Mouse (Mus musculus) liver, postnatal 0 days (tissue): ENCODE data around the gene Tmbim7. TPM values are rescaled to one million over a fixed set of nuclear protein-coding genes. Genes with fewer than 3 reads are reported as not detected.

Experiments
- ATAC-seq: fragments of 200-750 bp; cut with Nextera tagmentation; 2 replicates; pipeline ENCODE4 v1.8.0; 2017; ENCODE audit warnings: mild to moderate bottlenecking, moderate library complexity
- DNase-seq: peaks from one replicate; pipeline ENCODE4 v3.0.0-alpha.2; 2016
- H3K27ac ChIP-seq: fragments of 300-500 bp; sonication (generic); 2 replicates; pipeline ENCODE4 v1.5.1; 2014; ENCODE audit warnings: antibody characterized with exemption, moderate library complexity, mild to moderate bottlenecking, low read depth
- H3K27me3 ChIP-seq: fragments of 300-500 bp; sonication (generic); 2 replicates; pipeline ENCODE4 v1.6.1; 2014; ENCODE audit warnings: low read length, control low read depth, mixed read lengths; ENCODE audit not compliant: insufficient read depth
- H3K36me3 ChIP-seq: fragments of 300-500 bp; sonication (generic); replicated peaks from 2 replicates; pipeline ENCODE4 v1.6.1; 2014; ENCODE audit warnings: mild to moderate bottlenecking, control low read depth, low read length, moderate library complexity, mixed read lengths; ENCODE audit not compliant: insufficient read depth
- H3K4me1 ChIP-seq: fragments of 300-500 bp; sonication (generic); 2 replicates; pipeline ENCODE4 v1.6.1; 2014; ENCODE audit warnings: antibody characterized with exemption, mild to moderate bottlenecking, control low read depth; ENCODE audit not compliant: insufficient read depth
- H3K4me2 ChIP-seq: fragments of 300-500 bp; sonication (generic); 2 replicates; pipeline ENCODE4 v1.6.1; 2014; ENCODE audit warnings: low read depth, mild to moderate bottlenecking, low read length, moderate library complexity, mixed read lengths
- H3K4me3 ChIP-seq: fragments of 300-500 bp; sonication (generic); 2 replicates; pipeline ENCODE4 v1.5.1; 2014; ENCODE audit warnings: low read depth, low read length
- H3K9ac ChIP-seq: fragments of 300-500 bp; sonication (generic); replicated peaks from 2 replicates; pipeline ENCODE4 v1.6.1; 2014; ENCODE audit warnings: mild to moderate bottlenecking, moderate library complexity
- H3K9me3 ChIP-seq: fragments of 300-500 bp; sonication (generic); 2 replicates; pipeline ENCODE4 v1.6.1; 2016; ENCODE audit warnings: mild to moderate bottlenecking, control low read depth, low read length, mixed read lengths
- CTCF ChIP-seq: sonication (generic); IDR thresholded peaks from 2 replicates; pipeline ENCODE4 v1.5.1; 2016; ENCODE audit warnings: antibody characterized with exemption, low read depth
- EP300 ChIP-seq: IDR thresholded peaks from 2 replicates; pipeline ENCODE4 v1.6.1; 2016; ENCODE audit warnings: antibody characterized with exemption, low read depth, mild to moderate bottlenecking
- whole genome bisulfite sequencing: fragments of 180-500 bp; shearing (Covaris S2); extraction: QIAGEN DNeasy Blood & Tissue Kit; methylation state at CpG from one replicate; pipeline ENCODE4 v1.1.7; 2014; ENCODE audit not compliant: insufficient replicate concordance; 5-methylcytosine and 5-hydroxymethylcytosine counted together
- polyA plus RNA-seq: library from polyadenylated mRNA; unstranded; fragments of >200 nt; fragmentation: Nextera tagmentation; extraction: Ambion mirVana; gene quantifications from 2 replicates; pipeline ENCODE4 v1.2.1, GENCODE M21; 2015

The Tmbim7 gene
- polyA plus RNA-seq, 1 experiment from 2014 or later: not detected

- H3K4me1 ChIP-seq: no peaks in the 10 kb centered on the region
- WGBS: 40% methylated on average over 6 of the region's 6 CpGs
- no peak overlapping the region for H3K9ac ChIP-seq
- no peak overlapping the region for H3K4me2 ChIP-seq
- peak; percentile 56 for ATAC-seq
- no peaks in the 10 kb centered on the region for H3K9me3 ChIP-seq
- no peaks in the 10 kb centered on the region for H3K27me3 ChIP-seq
- TF ChIP-seq EP300: peak; percentile 4; the same call in 1 of the 2 replicates
- TF ChIP-seq CTCF: no peak
- H3K4me3 ChIP-seq: no peak overlapping the region
- H3K36me3 ChIP-seq: no peaks in the 10 kb centered on the region
- no peak for DNase-seq
- H3K27ac ChIP-seq: no peak overlapping the region
These were observed 19.1 kb downstream of the Tmbim7 start for GRCm38 (mm10) chr5:3669938-3670554.

GRCm38 (mm10) chr5:3688298-3688697 lies 37.3 kb downstream of the Tmbim7 start:
- no peak for TF ChIP-seq EP300
- no peak for TF ChIP-seq CTCF
- no peak overlapping the region for H3K9ac ChIP-seq
- no peaks in the 10 kb centered on the region for H3K27me3 ChIP-seq
- no peak for DNase-seq
- H3K27ac ChIP-seq: no peak overlapping the region
- 89% methylated on average over 8 of the region's 8 CpGs for WGBS
- no peaks in the 10 kb centered on the region for H3K9me3 ChIP-seq
- H3K4me3 ChIP-seq: no peak overlapping the region
- no peaks in the 10 kb centered on the region for H3K4me1 ChIP-seq
- H3K36me3 ChIP-seq: peaks cover 22% of the 10 kb centered on the region
- no peak for ATAC-seq
- no peak overlapping the region for H3K4me2 ChIP-seq

GRCm38 (mm10) chr5:3691283-3691682 lies 40.3 kb downstream of the Tmbim7 start:
- H3K27ac ChIP-seq: no peak overlapping the region
- H3K4me2 ChIP-seq: no peak overlapping the region
- peaks cover 36% of the 10 kb centered on the region for H3K36me3 ChIP-seq
- H3K4me1 ChIP-seq: no peaks in the 10 kb centered on the region
- no peak for TF ChIP-seq EP300
- no peak for TF ChIP-seq CTCF
- DNase-seq (no peak), ATAC-seq (peak; percentile 66)
- H3K9ac ChIP-seq: no peak overlapping the region
- H3K9me3 ChIP-seq: no peaks in the 10 kb centered on the region
- H3K27me3 ChIP-seq: no peaks in the 10 kb centered on the region
- WGBS: 70% methylated on average over 3 of the region's 3 CpGs
- H3K4me3 ChIP-seq: no peak overlapping the region

GRCm38 (mm10) chr5:3692956-3693355 lies 42.0 kb downstream of the Tmbim7 start:
- no peak overlapping the region for H3K9ac ChIP-seq
- peaks cover 36% of the 10 kb centered on the region for H3K36me3 ChIP-seq
- TF ChIP-seq EP300 (no peak), CTCF (no peak)
- H3K27ac ChIP-seq: no peak overlapping the region
- H3K4me3 ChIP-seq: no peak overlapping the region
- DNase-seq (no peak), ATAC-seq (no peak)
- H3K4me2 ChIP-seq: no peak overlapping the region
- H3K27me3 ChIP-seq: no peaks in the 10 kb centered on the region
- no peaks in the 10 kb centered on the region for H3K9me3 ChIP-seq
- H3K4me1 ChIP-seq: no peaks in the 10 kb centered on the region
- WGBS: 89% methylated on average over 9 of the region's 9 CpGs

GRCm38 (mm10) chr5:3695191-3695590 lies 44.2 kb downstream of the Tmbim7 start:
- Histone ChIP-seq H3K27ac (no peak overlapping the region), H3K4me3 (no peak overlapping the region), H3K36me3 (peaks cover 32% of the 10 kb centered on the region), H3K4me1 (no peaks in the 10 kb centered on the region), H3K4me2 (no peak overlapping the region), H3K9me3 (no peaks in the 10 kb centered on the region), H3K27me3 (no peaks in the 10 kb centered on the region), H3K9ac (no peak overlapping the region)
- ATAC-seq (no peak), DNase-seq (no peak)
- no peak for TF ChIP-seq CTCF
- TF ChIP-seq EP300: no peak
- WGBS: 80% methylated on average over 4 of the region's 4 CpGs

- 64% methylated on average over 3 of the region's 3 CpGs for WGBS
- DNase-seq (no peak), ATAC-seq (no peak)
- Histone ChIP-seq H3K4me1 (no peaks in the 10 kb centered on the region), H3K4me3 (no peak overlapping the region), H3K9me3 (no peaks in the 10 kb centered on the region), H3K27me3 (no peaks in the 10 kb centered on the region), H3K4me2 (no peak overlapping the region), H3K36me3 (peaks cover 32% of the 10 kb centered on the region), H3K27ac (no peak overlapping the region), H3K9ac (no peak overlapping the region)
- TF ChIP-seq CTCF: no peak
- no peak for TF ChIP-seq EP300
These were observed 45.0 kb downstream of the Tmbim7 start for GRCm38 (mm10) chr5:3696031-3696430.
